Mouse (Mus musculus): ENCODE measurements at regions not wholly inside any gene's neighbourhood (a gene's known extent, or its start where the extent isn't known, plus 50 kb on each side); places are given as distances from the start of the nearest gene placed in this dataset.
A peak's percentile ranks its signal among the peaks of the same experiment; 100 is the strongest.

DNA sequence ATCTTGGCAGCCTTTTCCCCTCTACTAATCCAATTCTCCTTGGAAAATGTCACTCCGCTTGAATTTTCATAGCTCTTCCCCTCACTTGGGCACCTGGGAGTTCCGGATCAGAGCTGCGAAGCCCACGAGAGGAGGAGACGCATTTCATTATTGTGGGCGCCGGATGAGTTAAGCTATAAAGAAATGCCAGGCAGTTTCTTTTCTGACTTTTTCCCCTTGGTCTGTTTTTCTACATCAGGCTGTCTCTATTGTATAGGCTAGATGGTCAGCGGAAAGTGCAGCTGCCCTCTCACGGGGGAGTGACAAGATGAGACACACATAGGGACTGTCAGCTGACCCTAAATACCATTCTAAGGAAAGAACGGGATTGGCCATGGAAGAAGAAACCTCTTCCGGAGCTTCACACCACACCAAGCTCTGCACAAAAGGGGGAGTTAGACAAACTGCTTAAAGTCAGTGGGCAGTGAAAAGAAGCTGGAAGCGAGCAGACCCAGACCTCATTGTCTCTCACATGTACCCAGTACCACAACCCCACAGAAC lies 369.3 kb upstream of the Trib2 start:
- DNase-seq, result no peak

DNA sequence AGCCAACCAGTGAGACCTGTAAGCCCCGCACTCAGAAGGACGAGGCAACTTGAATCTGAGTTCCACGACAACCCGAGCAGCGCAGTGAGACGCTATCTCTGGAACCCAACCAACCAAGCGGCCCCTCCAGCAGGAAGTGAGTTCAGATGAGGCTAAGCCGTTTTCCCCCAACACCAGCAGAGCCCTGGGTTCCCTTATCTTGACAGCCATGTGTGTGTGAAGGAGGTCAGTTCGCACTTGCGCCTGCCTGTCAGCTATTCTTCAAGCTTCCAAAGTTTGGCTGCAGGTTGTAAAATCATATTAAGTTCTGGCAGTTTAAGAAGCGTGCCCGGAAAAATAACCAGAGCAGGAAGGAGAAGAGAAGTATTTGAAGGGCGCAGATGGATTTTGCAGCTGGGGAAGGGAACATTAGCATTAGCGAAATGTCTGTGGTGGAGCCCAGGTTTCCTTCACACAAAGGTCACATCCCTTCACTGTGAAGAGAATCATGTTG lies 368.8 kb upstream of the Trib2 start:
- no peak for DNase-seq

DNA sequence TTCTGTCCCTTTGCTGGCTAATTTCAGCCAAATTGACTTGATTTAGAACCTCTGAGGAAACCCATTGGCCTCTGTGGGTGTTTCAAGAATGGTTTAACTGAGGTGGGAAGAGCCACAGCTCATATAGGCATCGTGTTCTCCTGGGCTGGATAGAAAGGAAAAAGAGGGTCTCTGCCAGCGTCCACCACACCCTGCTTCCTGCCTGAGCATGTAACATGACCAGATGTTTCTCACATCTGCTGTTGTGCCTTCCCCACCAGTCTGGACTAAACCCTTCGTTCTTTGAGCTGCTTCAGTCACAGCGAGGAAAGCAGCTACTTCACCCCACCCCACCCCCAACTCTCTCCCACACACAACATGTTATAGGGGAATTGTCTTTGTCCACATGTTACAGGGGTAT lies 366.3 kb upstream of the Trib2 start:
- DNase-seq, result no peak

DNA sequence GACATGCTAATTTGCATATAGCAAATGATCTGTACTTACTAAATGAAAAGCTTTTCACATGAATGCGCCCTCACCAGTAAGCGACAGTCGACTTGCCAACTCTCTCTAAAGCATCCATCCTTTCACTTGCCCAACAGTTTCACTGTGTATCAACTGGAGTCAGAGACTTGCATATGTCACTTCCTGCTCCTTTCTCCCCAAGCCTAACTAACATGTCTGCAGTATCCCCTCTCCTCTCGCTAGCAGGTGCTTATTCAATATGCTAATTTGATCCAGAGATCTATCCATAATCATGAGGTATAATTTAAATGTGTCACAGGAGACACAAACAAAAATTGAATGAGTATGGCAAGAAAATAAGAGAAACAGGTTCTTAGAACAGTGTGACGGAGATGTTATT lies 364.9 kb upstream of the Trib2 start:
- no peak for DNase-seq

DNA sequence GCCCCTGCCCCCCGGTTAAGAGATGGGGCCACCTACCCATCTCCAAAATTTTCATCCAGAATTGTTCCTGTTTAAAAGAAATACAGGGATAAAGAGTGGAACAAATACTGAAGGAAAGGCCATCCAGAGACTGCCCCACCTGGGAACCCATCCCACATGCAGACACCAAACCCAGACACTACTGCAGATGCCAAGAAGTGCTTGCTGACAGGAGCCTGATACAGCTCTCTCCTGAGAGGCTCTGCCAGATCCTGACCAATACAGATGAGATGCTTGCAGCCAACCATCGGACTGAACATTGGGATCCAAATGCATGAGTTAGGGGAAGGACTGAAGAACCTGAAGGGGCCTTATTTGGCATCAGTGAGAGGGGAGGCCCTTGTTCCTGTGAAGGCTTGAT lies 363.2 kb upstream of the Trib2 start:
- DNase-seq, result no peak

DNA sequence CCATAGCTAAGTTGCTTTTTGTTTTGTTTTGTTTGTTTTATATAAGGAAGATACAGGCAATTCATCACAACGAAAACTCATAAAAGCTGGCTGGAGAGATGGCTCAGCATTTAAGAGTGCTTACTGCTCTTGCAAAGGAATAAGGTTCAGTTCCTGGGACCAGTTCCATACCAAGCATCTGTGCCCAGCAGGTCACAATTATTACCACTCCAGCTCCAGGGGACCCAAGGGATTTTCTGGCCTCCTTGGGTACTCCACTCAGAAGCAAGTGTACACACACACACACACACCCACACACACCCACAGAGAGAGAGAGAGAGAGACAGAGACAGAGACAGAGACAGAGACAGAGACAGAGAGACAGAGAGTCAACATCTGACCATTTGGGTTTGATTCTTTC lies 359.6 kb upstream of the Trib2 start:
- DNase-seq, result no peak

DNA sequence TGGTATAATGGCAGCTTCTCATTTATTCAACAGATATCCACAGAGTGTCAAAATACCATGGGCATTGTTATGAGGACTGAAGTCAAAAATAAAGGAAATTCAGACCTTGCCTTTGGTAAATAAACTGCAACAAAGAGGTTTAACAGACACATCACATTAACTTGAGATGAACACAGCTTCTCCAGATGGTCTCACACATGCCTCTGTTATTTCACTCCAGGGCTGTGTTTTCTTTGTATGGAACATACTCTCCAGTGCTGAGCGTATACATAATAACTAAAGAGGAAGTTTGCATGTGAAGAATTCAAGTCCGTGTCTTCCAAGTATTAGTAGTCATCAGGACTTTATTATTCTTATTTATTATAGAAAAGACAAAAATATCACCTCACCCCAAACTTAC lies 355.5 kb upstream of the Trib2 start:
- no peak for DNase-seq

DNA sequence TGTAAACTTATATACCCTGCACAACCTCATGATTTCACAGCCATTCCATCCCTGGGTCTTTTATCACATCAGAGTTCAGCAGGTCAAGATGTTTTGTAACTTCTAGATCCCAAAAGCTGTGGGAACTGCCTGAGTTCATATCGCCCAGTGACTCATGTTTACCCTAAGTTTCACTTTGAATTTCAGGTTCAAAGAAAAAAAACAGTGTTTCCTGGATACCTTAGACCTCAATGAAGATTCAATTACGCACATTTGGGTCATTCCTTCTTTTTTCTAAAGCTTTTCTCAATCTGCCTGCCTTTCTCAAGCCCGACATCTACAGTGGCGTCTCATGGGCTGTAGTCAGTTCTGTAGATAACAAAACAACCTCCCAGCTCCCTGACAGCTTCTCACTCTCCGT lies 354.9 kb upstream of the Trib2 start:
- no peak for DNase-seq

DNA sequence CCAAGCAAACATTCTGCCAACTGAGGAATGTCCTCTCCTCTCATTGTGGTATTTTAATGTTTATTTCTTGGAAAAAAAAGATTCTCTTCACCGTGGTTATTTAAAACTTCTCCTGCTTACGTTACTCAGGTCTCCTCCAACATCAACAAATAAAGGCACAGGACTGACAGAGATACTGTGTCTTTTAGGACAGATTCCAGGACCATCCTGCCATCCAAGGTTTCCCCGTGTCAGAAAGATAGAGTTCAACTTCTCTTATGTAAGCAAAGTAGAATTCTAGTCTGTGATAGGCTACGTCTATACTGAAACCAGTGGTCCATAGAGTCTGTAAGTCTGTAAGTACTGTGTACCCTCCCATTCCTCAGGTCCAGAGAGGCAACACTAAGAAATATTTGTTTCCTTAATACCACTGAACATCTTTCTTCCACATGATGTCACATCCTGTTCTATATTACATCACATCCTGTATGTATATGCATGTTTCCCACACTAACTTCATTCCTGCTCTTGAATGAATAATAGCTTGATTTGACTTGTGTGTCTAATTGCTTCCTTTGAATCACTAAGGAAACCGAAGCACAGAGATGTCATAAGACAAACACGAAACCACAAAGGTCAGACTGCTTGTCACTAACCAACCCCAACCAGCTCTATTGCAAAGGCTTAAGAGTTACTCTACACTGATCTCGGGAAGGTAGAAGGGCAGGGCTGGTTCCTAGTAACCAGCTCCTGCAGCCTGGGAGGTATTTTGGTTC lies 353.2 kb upstream of the Trib2 start:
- DNase-seq, result no peak

DNA sequence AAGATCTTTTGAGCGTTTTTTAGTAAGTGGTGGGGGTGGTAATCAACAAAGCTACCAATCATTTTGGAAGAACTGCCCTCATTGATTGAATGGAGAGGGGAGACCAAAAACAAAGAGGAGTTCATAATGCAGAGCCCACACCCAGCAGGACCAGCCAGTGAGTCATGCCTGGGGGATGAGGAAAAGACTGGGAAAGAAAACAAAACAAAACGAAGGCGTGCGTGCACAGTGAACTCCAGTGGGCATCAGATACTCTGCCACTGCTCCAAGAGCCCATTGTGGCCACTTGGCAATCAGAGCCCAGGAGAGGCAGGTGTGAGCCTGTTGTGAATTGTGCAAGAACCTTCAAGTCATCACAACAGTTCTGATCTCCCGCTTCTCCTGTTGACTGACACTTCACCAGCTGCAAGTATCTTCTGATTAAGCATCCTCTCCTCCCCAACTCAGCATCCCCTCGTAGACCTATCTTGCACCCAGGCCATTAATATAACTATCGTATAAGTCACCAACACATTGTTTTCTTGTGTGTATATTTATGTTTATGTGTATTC lies 351.1 kb upstream of the Trib2 start:
- no peak for DNase-seq

DNA sequence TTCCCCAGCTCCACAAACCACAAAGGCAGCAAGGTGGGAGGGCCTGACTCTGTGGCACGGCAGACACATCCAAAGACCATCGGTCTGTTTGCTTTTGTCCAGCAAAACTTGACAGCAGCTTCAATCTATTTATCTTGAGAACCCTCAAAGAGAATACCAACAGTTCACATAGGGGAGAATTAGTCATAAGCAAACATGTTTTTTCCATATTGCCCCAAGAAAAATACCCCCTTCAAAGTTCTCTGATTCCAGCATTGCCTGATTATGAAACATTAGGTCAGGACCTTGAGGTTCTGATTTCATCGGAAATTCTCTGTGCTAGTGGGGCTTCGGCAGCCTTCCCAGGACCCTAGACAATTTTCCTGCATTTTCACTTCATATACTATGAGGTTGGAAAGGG lies 348.4 kb upstream of the Trib2 start:
- no peak for DNase-seq

DNA sequence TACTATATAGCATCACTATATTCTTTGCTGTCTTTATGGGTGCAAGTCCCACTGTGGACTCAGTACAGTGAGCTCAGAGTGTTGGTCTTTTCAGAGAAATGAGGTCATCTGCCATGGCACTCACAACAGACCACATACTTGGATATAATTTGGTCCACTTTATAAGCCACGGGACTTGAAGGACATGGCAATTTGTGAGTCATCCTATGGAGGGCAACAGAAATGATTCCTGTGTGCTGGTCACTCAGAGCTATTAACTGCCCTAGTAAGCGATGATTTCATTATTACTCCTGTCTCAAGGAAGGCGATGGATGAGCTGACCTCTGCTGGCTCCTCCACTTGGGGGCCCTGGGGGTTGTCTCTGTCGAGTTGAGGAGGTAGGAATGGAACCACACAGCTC lies 345.2 kb upstream of the Trib2 start:
- no peak for DNase-seq

DNA sequence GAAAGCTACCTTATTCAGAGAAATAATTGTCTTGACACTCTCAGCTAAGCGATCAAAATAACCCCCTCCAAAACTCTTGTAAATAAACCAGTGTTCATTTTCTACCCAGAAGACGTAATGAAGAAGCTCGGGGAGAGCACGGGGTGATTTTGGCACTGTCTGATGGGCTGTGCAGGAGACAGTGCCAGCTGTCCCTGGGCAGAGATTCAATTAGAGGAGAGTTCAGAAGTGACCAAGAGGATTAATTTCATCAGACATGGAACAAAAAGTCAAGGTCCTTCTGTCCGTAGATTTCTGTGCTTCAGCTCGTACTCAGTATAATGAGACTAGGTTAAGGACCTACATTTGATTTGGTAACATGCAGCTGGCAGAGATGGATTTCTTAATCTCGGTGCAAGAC lies 341.2 kb upstream of the Trib2 start:
- DNase-seq, result peak; percentile 19 to 26

DNA sequence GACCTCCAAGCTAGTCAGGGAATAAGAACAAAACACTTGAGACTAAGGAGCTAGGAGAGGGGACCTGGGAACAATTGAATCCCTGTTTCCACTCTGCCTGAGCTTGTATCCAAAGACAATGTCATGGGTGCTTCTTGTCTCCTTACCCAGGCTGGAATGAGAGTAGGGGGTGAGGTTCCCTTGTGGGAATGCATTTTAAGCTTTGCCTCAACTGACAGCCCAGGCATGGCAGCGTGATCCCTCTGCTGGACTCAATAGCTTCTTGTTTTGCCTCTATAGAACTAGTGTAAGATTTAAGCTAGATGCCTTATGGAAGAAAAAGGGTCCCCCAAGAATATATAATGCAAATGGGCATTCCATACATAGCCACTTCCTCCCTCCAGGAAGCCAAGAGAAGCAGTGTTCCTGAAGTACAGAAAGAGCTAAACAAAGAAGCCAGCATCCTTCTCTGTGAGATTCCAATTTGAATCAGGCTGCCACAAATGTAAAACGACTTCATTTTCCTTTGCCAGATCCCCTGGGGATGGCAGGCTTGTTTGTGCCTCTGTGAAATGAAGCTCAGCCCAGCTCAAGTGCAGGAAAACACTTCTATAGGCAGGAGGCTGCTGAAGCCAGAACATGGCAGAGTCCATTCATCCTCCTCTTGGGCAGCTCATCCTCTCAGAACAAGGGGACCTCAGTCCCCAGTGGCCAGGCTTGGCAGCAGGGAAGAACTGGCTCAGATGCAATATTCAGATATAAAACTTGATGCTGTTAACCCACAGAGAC lies 339.3 kb upstream of the Trib2 start:
- peak in 1 of 2 experiments; percentile 5 for DNase-seq

DNA sequence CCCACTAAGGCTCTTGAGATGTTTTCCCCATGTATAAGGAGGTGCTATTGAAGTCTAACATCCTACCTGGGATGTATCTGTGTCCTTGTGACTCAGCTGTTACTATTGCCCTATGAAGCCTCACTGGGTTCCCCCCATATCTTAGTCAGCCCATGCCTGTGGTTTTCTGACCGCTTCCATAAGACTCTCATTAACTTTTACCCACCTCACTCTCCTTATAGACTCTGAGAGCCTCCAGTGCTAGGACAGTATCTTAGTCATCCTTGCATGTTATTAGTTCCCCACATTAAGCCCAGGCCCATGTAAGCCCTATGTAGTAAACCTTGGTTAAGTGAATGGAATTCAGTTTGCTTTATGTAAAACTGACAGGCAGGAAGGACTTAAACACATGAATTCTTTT lies 337.5 kb upstream of the Trib2 start:
- no peak for DNase-seq

DNA sequence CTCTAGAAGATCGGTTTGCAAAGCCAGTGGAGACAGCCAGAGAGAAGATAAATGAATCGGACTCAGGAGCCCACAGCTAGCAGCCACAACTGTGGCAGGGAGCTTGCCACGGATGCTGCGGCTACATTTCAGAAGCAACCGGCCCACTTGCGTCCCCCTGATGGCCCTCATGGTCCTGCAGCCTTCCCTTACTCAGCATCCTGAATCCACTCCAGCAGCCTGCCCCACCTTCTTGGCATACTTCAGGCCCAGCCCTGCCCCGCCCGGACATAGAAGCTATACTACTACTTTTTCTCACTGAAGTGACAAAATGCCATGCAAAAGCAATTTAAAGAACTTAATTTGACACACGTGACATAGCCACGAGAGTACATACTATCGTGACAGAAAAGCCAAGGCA lies 335.4 kb upstream of the Trib2 start:
- DNase-seq, result no peak

DNA sequence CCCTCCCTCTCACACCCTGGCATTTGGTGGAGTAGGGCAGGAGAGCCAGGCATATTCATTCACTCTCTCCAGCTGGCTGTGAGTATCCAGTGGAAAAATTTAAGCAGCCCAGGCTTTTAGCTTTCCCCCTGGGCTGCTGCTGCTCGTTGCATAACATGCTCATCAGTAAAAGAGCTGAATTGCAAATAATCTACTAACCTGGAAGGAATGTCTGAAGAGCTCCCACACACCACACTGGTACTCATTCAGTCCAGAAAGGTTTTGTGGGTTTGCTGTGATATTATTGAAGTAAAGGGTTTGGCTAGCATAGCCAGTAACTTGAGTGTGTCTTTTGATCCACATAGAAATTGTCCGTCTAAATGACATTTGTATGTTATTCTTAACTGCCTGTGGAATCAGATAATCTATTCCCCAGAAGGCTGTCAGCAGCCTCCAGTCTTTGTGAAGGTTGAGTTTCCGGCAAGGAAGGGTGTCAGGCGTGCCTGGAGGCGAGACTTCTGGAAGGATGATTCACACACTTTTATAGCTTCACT lies 334.5 kb upstream of the Trib2 start:
- DNase-seq, result peak in 1 of 2 experiments; percentile 3

DNA sequence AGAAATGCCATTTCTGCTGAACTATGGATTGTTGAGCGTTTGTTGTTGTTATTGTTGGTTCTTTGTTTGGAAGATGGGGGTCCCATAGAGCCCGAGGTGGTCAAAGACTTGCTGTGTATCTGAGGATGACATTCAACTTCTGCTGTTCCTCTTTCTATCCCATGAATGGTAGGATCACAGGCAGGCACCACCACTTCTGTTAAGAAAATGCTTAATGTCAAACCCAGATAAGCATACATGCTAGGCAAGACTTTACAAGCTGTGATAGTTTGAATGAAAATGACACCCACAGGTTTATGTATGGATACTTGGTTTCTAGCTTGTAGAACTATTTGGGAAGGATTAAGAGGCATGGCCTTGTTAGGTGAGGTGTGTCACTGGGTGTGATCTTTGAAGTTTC lies 330.2 kb upstream of the Trib2 start:
- no peak for DNase-seq

DNA sequence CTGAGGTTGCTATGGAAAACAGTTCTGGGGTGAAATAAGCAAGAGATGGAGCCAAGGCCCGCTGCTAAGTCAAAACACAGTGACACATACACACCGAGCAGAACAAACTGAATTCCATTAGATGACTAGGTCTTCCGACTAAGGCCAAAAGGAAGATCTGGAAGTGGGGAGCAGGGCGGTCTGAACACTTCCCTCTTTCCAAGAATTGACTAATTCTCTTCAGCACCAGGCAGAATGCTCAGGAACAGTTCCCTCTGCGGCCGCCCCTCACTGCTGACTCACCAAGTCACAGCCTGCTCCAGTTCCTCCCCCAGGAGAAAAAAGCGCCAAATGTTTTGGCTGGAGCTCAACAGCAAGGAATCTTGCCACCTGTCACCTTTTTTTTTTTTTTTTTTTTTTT lies 328.9 kb upstream of the Trib2 start:
- DNase-seq, result no peak

DNA sequence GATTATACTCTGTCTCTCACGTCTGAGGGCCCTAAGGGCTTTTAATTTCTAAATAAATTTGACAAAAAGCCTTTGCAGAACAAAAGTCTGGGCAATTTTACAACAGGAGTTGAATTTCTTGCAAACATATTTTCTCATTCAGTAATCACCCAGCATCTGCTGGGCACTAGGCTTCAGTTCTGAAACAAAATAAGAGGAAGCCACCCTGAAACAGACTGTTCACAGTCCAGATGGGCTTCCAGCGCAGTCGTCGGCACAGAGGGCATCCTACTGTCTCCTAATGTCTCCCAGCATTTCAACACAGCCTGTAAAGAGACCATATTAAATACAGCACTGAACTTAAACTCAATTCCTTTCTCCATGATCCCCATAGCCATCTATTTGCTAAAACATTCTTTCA lies 324.5 kb upstream of the Trib2 start:
- no peak for DNase-seq

DNA sequence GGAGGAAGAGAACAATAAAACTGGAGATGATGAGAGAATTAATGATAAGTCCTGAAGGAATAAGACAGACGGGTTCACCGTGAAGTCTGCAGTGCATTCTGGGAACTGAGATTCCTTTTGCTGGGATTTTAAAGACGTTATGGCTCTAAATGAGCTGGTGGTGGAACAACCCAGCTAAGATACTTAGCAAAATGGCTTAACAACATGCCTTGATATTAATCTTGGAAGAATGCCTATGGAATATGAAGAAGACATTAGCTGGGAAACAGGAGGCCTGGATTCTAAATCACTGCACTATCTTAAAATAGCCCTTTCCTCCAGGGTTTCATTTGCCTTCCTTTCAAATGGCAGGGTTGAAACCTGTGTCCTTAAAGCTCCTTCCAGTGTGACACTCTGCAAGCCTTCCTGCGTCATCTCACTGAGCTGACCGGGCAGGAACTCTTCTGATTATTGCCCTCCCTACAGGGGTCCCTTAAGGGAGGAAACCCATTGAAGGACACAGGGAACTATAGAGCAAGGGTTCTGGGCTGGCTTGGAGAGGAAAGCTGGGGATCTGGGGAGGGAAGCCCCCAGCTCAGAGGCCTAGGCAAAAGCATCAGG lies 323.9 kb upstream of the Trib2 start:
- DNase-seq, result no peak

DNA sequence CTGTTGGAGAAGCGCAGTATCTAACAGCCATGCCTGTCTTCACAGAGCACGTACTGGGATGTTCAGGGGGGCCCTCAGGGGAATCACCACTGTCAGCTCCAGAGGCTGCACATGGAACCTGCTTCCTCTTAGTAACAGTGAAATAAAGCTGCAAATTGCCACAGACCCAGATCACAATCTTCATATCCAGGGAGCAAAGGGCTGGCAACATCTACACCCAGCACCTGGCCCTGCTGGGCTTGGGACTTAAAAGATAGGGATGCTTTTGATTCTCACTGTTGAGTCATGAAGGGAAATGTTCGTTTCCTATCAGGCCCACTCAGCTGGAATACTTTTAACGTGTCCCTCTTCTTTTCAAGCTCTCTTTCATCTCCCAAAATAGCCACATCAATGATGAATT lies 322.4 kb upstream of the Trib2 start:
- no peak for DNase-seq

DNA sequence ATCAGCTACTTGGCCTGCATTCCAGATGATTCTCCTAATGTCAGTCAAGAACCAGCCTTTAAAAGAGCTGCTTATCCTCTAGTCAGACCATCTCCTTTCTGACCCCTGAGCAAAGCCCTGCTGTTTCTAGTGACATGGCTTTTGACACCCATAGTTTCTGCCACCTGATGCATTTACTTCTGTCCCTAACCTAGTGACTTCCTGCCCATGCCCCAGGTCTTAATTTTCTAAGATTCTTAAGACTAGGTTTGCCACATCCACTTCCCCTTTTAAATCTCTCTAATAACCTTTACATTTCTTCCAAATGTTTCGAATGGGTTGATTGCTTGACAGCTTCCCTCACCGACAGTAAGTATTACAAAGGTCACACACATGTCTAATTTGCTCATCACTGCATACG lies 321.1 kb upstream of the Trib2 start:
- DNase-seq, result no peak
